Mouse (Mus musculus) embryonic facial prominence, embryonic 10.5 days (tissue): Measurements from ENCODE around the gene Asdurf. TPM values are rescaled to one million over a fixed set of nuclear protein-coding genes. Genes with fewer than 3 reads are reported as not detected.

Experiments
- DNase-seq: peaks from one replicate; pipeline ENCODE4 v3.0.0-alpha.2; 2017; ENCODE audit warnings: low spot score
- H3K27ac ChIP-seq: fragments of 300-500 bp; sonication (generic); replicated peaks from 2 replicates; pipeline ENCODE4 v1.5.1; 2016; ENCODE audit warnings: mild to moderate bottlenecking
- H3K27me3 ChIP-seq: fragments of 300-500 bp; sonication (generic); replicated peaks from 2 replicates; pipeline ENCODE4 v1.6.1; 2016; ENCODE audit warnings: low read depth, mild to moderate bottlenecking; ENCODE audit not compliant: poor library complexity, severe bottlenecking
- H3K36me3 ChIP-seq: fragments of 300-500 bp; sonication (generic); replicated peaks from 2 replicates; pipeline ENCODE4 v1.6.1; 2016; ENCODE audit warnings: mild to moderate bottlenecking, moderate library complexity
- H3K4me1 ChIP-seq: fragments of 300-500 bp; sonication (generic); 2 replicates; pipeline ENCODE4 v1.6.1; 2016
- H3K4me3 ChIP-seq: fragments of 300-500 bp; sonication (generic); 2 replicates; pipeline ENCODE4 v1.5.1; 2016; ENCODE audit warnings: mild to moderate bottlenecking, moderate library complexity
- H3K9me3 ChIP-seq: fragments of 300-500 bp; sonication (generic); 2 replicates; pipeline ENCODE4 v1.6.1; 2016; ENCODE audit warnings: mild to moderate bottlenecking
- WGBS: fragments of 180-500 bp; shearing (Covaris S2); methylation state at CpG from one replicate; pipeline ENCODE4 v1.1.7; 2016; 5-methylcytosine and 5-hydroxymethylcytosine counted together
- polyA plus RNA-seq: library from polyadenylated mRNA; unstranded; fragments of >200 nt; fragmentation: Nextera tagmentation; extraction: Ambion mirVana; gene quantifications from 2 replicates; pipeline ENCODE4 v1.2.1, GENCODE M21; 2016

Gene Asdurf
- polyA plus RNA-seq, 1 experiment from 2014 or later: not detected

DNA sequence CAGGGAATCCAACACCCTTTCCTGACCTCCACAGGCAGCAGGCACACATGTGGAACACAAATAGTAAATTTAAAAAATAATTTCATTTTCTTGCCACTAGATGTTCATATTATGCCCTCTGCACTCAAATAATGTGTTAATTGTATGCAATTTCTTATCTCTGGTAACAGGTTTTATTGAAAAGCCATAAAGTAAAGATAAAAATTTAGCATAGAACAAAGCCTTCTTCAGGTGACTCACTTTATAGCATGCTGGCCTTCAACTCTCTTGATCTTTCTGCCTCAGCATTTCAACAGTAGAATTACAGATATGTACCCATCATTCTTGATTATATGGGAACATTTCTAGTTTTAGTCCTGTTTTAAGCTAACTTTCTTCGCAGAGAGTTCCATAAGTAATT lies 28.1 kb downstream of the Asdurf start:
- DNase-seq: no peak
- 94% methylated on average over 1 of the region's 1 CpGs for WGBS
- no peaks in the 10 kb centered on the region for H3K27me3 ChIP-seq
- H3K9me3 ChIP-seq: no peaks in the 10 kb centered on the region
- no peaks in the 10 kb centered on the region for H3K4me1 ChIP-seq
- H3K36me3 ChIP-seq: peaks cover 36% of the 10 kb centered on the region
- no peak overlapping the region for H3K4me3 ChIP-seq
- H3K27ac ChIP-seq: no peak overlapping the region

DNA sequence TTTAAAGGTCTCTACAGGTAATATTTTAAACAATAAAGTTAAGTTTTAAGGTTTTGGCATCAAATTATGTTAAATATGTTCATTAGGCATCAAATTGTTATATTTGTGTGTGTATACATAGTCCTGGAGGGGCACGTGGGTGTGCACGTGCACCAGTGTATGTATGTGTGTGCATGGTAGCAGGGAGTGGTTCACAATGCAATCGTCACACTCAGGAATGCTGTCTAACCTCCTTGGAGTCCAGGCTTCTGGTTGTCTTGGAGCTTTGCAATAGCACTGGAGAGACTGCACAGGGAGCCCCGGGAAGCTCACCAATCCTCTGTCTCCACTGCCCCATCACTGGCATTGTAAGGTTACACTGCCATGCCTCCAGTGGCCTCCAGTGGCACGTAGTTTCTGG lies 29.2 kb downstream of the Asdurf start:
- 90% methylated on average over 5 of the region's 5 CpGs for WGBS
- no peak for DNase-seq

DNA sequence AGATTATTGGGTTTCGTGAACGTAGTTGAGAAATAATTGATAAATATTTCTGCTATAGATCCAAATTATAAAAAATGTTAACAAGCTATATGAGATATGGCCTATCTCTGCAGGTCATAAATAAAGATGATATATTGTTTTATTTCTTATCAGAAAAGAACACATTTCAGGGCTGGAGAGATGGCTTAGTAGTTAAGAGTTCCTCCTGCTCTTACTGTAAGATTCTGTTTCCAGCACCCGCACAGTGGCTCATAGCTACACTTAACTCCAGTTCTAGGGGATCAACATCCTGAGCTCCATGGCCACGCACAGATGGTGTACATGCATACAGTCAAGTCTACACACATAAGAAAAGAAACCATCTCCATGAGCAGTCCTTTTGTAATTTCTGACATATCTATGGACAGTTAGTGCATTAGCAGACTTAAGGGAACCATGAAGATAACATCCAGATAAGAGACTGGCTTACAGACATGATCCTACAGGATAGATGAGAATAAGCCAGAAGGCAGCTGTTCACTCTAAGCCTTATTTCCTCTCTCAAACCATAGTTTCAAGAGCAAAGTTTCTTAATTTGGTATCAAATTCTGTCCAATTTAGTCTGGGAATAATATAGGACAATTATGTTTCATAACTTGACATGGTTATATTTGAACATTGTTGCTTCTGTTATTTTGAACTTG lies 30.6 kb downstream of the Asdurf start:
- Histone ChIP-seq H3K9me3 (no peaks in the 10 kb centered on the region), H3K36me3 (peaks cover 58% of the 10 kb centered on the region), H3K27me3 (no peaks in the 10 kb centered on the region), H3K4me3 (no peak overlapping the region), H3K4me1 (no peaks in the 10 kb centered on the region), H3K27ac (no peak overlapping the region)
- DNase-seq: no peak
- 95% methylated on average over 4 of the region's 4 CpGs for WGBS

More for the DNA sequence above, 29.2 kb downstream of the Asdurf start:
- H3K9me3 ChIP-seq: no peaks in the 10 kb centered on the region
- H3K4me3 ChIP-seq: no peak overlapping the region
- no peaks in the 10 kb centered on the region for H3K4me1 ChIP-seq
- no peaks in the 10 kb centered on the region for H3K27me3 ChIP-seq
- H3K27ac ChIP-seq: no peak overlapping the region
- H3K36me3 ChIP-seq: peaks cover 44% of the 10 kb centered on the region

DNA sequence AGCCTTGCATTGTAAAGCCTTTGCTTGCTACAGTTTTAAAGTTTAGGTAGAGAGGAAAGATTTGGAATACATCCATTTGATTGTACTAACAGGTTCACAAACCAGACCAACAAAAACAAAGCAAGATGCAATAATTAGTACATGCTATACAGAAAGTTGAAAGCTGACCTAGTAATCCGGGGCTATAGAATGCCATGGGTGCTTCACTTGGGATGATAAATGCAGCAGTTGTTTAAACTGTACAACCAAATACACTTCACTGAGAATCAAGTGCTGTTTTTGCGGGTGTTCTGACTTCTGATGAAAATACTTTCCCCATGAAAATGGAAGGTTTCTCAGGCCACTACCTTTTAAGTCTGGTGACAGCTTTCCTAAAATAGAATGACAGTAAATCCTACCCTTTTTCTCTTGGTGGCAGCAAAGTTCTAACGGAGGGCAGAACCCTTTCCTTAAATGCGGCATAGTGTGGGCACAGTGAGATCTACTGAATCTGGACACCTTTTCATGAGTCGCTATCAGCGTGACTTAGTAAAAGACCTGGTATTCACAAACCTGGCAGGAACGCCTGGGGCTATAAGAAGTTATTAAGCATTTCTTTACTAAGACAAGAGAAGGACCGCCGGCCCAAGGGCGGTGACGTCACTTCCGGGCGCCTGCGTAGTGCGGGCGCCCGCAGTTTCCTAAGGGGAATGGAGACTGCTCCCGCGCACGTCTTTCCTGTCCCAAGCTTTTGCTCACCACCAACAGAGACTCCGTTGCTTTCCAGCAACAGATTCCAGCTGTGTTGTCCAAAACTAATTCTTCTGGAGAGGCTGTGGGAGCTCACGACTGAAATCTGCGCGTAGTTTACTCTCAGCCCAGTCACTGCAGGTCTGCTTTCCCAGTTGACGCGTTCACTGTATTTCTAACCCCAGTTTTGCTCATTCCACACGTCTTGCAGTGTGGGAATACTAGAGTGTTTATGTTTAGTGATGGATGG lies 39.1 kb downstream of the Asdurf start, which contains the start of gene Osgepl1:
Gene Osgepl1, plus strand, starts transcription at position 636 of the 979 bp plus-strand sequence.
- 3% methylated on average over 27 of the region's 27 CpGs for WGBS
- H3K36me3 ChIP-seq: peaks cover 32% of the 10 kb centered on the region
- peak within 1 kb of the TSS; percentile 91 for H3K27ac ChIP-seq
- no peaks in the 10 kb centered on the region for H3K9me3 ChIP-seq
- H3K4me1 ChIP-seq: peaks cover 14% of the 10 kb centered on the region
- peak within 1 kb of the TSS; percentile 72 for H3K4me3 ChIP-seq
- H3K27me3 ChIP-seq: no peaks in the 10 kb centered on the region
- DNase-seq: peak; percentile 88

DNA sequence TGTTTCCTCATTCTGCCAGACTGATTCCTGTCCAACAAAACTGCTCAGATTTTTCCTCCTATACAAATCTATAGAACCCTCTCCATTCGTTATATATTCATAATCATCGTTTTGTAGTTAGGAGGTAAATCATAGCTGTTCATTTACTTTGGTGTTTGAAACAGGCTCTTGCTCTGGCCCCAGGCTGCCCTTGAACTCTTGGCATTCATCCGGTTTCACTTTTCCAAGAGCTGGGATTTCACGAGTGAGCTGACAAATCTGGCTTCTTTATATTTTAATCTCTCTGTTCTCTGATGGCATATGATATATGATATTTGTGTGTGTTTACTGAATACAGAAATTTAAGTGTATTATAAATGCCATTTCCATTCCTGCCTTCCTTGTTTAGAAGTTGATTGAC lies 51.9 kb downstream of the Asdurf start:
- WGBS: 90% methylated on average over 4 of the region's 4 CpGs

More for the DNA sequence above, 51.9 kb downstream of the Asdurf start:
- Histone ChIP-seq H3K27ac (no peak overlapping the region), H3K4me1 (peaks cover 13% of the 10 kb centered on the region), H3K9me3 (no peaks in the 10 kb centered on the region), H3K36me3 (peaks cover 55% of the 10 kb centered on the region), H3K27me3 (no peaks in the 10 kb centered on the region), H3K4me3 (no peak overlapping the region)
- DNase-seq: no peak

Other genes starting within 250 kb of the Asdurf start
- gene 1700019A02Rik, start 165.0 kb downstream of the Asdurf start, polyA plus RNA-seq: not detected in 2 replicates
- 23.6 and 26.1 TPM in 2 replicates for gene Pms1, start 55.6 kb downstream of the Asdurf start, polyA plus RNA-seq
- gene Ormdl1, start 55.5 kb downstream of the Asdurf start, polyA plus RNA-seq: 61.5 and 69.4 TPM in 2 replicates
- not detected in 2 replicates for gene Gm28778, start 55.5 kb downstream of the Asdurf start, polyA plus RNA-seq
- gene Osgepl1, start 39.0 kb downstream of the Asdurf start, polyA plus RNA-seq: 25.4 and 25.5 TPM in 2 replicates
- 0.59 and 0.87 TPM in 2 replicates for gene Gm28551, start within 50 bp of the Asdurf start, polyA plus RNA-seq
- gene Asnsd1, start 133 bp upstream of the Asdurf start, polyA plus RNA-seq: 88.6 and 88.7 TPM in 2 replicates